Mouse (Mus musculus) brain, embryonic 18.5 days (tissue): ENCODE measurements around the gene Tdrd6.

Experiments used
- DNase-seq: peaks from one replicate; pipeline ENCODE4 v3.0.0-alpha.2; 2012; ENCODE audit warnings: low read depth, low spot score

Gene Tdrd6

GRCm38 (mm10) chr17:43629496-43630426 is at the start of gene Tdrd6:
Tdrd6 (minus strand) TSS chr17:43630299.
- no peak for DNase-seq

DNA sequence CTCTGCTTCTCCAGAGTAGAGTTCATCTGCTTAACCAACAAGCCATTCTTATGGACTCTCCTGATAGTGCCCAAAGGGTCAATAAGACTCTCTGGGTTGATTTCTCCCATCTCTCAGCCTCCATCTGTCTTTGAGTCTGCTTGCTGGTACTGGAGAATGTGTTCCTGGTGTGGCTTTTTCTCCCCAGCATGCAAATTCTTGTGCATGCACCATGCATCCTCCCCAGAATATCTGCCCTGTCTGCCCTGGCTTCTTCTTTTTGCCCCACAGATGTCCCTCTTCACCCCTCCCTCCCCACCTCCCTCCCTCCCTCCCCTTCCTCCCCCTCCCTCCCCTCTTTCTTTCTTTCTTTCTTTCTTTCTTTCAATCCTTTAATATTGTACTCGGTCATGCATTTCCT is 47.2 kb upstream of the Tdrd6 start:
- DNase-seq, result no peak

GRCm38 (mm10) chr17:43676241-43676640 is 46.1 kb upstream of the Tdrd6 start:
- no peak for DNase-seq

- DNase-seq, result no peak
Observed at GRCm38 (mm10) chr17:43675228-43675627, 45.1 kb upstream of the Tdrd6 start.

DNA sequence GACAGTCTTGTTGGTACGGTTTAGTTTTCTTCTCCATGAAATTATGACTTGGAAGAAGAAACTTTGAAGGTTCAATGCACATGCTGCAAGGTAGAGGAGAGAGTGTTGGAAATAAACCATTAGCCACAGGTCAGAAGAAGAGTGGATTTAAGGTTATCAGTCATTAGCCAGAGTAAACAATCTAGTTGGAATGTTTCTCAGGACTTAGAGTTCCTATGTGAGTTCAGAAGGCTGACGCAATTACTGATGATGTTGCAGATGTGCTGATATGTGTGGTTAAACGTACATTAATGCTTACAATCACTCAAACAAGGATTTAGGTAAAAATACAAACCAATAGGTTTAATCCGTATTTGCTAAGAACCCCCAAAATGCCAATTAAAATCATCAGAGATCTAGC is 41.8 kb upstream of the Tdrd6 start:
- no peak for DNase-seq

GRCm38 (mm10) chr17:43669145-43669695 is 39.1 kb upstream of the Tdrd6 start:
- no peak for DNase-seq

DNA sequence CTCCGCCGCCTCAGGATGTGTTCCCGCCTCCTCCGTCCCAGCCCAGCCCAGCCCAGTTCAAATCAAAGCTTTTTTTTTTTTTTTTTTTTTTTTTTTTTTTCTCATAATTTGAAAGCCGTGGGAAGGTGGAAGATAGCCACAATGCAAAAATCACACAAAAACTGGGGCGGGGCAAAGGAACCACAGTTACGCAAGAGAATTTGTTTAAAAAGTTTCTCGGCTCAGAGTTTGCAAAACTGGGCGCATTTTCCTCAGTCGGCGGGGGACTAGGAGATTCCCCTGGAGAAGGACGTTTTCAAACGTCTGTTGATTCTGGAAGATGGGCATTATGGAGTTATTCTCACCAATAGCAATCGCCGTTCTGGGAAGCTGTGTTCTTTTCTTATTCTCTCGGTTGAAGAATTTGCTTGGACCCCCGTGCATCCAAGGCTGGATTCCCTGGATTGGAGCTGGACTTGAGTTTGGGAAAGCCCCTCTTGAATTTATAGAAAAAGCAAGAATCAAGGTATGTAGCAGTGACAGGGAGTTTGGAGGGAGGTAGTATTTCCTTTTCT is 37.3 kb upstream of the Tdrd6 start, which contains the start of gene Cyp39a1:
Gene Cyp39a1, plus strand, starts transcription at position 136 of the 554 bp plus-strand sequence.
- no peak for DNase-seq

DNA sequence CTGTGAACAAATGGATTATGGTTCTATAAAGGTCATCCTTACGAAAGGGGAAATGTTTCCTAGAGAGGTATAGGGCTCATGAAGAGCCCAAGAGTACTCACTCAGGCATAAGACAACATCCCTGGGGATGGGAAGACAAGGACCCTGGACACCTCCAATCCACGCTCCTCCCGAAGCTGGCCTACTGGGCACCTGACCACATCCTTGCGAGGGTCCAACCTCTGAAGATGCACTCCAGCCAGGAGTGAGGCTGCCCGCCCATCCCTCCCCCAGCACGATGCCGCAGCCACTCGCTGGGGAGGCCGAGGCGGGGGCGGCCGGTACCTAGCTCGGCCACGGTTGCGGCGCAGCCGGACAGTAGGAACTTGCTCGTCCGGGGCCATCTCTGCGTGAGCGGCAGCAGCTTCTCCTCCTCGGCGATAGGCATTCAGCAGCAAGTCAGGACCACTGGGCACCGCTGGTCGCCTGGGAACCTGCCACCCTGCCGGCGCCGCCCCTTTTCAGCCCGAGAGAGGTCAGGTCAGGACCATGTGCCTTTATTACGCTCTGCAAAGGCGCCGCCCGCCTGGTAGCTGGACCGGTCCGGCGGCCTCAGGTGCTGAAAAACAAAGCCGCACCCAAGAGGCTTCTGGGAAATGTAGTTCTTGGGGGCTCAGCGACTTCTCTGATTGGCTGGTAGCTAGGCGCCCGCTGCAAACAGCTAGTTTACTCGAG is 36.6 kb upstream of the Tdrd6 start, which contains the start of gene Slc25a27:
Gene Slc25a27, minus strand, starts transcription at position 639 of the 714 bp plus-strand sequence.
- peak; percentile 84 for DNase-seq

DNA sequence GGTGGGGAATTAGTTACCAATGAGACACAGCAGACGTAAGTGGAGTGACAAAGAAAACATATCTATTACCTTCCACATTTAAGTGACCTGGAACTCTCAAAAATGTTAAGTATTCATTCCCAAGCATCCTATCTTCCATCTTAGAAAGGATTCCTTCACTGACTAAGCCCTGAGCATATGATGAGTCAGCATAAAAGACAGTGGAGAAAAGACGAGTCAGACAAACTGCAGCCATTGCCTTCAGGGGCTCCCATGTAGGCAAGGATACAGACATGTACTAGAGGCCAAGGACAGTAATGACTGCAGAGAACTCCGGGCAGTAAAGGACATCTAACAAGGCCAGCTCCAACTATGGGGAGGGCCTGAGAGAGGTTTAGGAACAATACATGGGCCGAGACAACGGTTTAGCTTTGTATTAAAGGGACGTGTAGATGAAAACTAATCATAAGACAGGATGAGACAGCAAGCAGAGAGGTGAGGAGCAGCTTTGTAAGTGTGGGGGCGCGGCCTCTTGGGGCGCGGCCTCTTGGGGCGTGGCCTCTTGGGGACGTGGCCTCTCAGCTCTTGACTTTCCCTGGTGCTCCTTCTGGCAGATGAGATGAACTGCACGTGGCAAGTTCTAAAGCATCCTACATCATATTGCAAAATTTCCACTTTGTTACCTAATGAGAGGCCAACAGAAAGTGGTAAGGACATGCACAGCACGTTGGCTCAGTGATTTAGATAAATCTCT is 21.4 kb upstream of the Tdrd6 start:
- no peak for DNase-seq

DNA sequence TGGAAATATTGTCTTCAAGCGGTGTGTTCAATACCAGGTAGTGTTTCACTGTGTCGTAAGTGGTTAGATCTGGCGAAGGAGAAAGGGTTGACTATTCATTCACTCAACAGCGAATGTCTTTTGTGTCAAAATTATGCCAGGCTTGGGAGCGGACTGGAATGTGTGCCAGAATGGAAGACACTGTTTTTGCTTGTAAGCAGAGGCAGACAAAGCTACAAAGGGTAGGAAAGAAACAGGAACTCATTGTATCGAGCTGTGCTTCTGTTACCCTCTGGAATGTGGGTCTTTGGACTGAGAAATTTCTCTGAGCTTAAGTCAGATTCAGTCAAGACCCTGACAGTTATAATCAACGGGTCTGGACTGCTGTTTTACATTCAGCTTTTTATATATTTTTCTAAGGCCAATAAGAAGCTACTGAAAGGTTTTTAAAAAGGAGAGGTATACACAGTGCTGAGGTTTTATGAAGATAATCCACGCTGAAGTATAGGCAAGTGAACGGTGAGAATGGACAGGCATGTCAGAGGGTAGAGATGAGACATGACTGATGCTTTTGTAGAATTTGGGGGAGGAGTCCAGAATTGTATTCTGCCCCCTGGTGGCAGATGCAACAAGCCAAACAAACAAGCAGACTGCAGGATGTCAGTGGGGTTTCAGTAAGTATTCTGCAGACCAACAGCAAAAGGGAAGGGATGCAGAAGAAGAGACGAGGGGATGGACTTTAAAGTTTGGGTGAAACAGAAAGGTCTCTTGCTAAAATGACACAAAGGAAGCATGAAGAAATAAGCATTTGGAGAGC is 19.7 kb upstream of the Tdrd6 start:
- no peak for DNase-seq

GRCm38 (mm10) chr17:43646925-43647324 is 16.8 kb upstream of the Tdrd6 start:
- DNase-seq, result no peak

- no peak for DNase-seq
Observed at GRCm38 (mm10) chr17:43645136-43645535, 15.0 kb upstream of the Tdrd6 start.

DNA sequence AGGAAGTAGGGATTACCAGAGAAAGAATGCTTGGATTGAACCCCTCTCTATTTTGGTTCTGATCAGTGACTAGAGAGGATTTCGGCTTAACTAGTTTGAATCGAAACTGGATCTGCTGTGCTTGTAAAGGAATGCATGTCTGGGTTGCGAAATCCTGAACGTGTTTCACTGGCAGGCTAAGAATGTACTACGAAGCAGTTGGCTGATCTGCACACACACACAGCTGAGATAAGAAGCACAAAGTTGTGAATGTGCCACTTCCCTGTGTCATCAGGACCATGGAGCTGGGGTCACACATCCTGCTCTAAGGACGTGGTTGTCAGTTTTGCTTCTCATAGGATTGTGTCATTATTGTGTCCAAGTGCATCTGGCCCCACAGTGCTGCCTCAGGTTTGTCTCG is 14.3 kb upstream of the Tdrd6 start:
- no peak for DNase-seq

- DNase-seq, result no peak
Observed at GRCm38 (mm10) chr17:43643191-43643590, 13.1 kb upstream of the Tdrd6 start.

DNA sequence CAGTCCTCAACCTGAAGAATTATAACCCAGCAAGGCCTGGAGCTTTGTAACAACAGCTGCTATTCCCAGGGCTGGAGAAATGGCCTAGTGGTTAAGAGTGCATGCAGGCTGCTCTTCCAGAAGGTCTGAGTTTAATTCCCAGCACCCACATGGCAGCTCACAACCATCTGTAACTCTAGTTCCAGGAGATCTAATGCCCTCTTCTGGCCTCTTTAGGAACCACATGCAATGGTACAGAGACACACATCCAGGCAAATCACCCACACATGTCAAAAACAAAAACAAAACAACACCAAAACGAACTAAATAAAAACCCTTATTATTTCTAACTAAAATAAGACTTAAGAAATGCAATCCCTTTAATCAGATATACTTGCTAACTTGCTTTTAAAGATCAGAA is 10.7 kb upstream of the Tdrd6 start:
- no peak for DNase-seq

- DNase-seq, result no peak
Observed at GRCm38 (mm10) chr17:43637146-43637545, 7.0 kb upstream of the Tdrd6 start.

DNA sequence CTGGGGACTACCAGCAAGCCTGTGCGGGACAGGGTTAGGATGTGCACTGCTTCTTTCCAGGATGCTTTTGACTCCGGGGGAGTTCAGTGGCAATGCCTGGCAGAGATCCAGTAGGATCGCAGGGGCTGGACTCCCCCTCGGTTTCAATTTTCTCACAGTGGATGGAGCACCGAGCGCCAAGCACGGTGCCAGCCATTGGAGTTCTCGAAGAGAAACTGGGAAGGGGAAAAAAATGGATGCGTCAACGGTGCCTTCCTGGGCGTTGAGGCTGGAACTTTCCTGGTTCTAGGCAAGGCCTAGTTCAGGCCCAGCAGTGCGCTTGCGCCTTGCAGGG is 295 bp upstream of the Tdrd6 start:
- no peak for DNase-seq

GRCm38 (mm10) chr17:43629026-43629495 is 1.0 kb downstream of the Tdrd6 start:
- no peak for DNase-seq

DNA sequence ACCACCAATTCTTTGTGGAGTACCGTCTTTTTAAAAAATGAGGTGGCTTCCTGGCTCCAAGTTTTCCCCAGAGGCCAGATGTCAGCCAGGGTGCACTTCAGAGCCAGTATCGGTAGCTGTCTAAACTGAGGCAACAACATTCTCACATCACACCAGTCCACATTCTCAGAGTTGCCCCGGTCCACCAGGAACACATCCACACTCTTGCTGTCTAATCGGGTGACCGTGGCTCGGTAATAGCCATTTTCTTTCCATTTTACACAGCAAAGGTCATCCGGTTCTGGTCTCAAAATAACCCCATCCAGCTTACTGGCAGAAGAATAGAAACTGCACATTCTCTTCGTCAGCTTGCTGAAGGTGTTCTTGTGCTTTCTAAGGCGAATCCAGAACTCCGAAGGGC is 1.9 kb downstream of the Tdrd6 start:
- DNase-seq, result no peak

DNA sequence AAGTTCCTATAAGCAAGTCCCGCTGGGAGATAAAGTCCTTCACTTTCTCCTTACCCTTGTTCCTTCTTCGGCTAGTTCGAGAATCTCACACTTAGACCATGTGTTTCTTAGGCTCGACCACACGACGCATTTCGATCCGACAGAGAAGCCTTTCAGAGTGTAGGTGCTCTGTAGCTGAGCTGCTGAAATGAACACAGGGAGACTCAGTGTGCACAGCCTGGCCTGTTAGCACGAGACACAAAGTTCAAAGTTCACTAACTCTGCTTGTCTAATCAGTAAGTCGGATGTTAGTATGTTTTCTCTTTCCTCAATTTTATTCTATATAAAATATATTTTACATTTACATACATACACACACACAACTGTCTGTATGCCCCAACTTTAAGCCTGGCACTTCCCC is 8.0 kb downstream of the Tdrd6 start:
- DNase-seq, result no peak

DNA sequence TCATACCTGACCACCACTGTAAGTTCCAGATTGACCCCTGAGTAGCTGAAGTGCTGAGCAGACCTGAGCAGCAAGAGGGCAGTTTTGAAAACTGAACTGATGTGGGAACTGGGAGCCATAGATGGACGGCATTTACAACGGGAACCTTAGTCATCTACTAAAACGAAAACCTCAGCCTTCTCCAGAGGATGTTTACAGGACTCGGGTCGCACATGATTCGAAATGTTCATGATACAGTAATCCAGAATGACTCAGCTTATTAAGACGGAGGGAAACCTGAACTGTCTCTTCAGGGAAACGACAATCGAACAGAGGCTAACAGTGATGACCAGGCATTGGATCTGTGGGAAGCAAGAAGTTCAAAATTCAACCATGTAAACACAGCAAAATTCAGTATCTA is 10.9 kb downstream of the Tdrd6 start:
- no peak for DNase-seq
